Mouse (Mus musculus): ENCODE results near the gene Nabp1. TPM values are rescaled to one million over a fixed set of nuclear protein-coding genes. Genes with fewer than 3 reads are reported as not detected.

Gene Nabp1
- total and polyA plus RNA-seq, 2 experiments from 2014 or later: 6.3 to 7.5 TPM

DNA sequence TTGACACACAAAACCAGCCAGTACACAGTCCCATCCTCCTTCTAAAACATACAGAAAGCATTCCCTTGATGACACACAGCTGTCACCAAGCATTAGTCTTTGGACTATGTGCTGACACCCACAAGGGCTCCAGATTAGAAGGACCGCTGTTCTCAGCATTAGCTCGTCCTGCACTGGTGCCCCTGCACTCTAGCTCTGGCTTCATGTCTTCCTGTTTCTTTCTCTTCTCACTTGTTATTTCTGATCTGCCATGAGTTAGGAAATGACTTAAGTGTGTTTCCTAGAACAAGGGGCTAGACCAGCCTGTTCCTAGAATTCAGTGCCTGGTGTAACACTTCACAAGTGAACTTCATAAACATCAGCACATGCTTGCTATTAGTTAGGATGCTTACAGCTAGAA lies 36.2 kb upstream of the Nabp1 start:
- TF ChIP-seq CTCF (IDR thresholded peaks at IDR 0.05; ENCODE audit: low read depth): no peak
- Histone ChIP-seq H3K36me3 (ENCODE audit: insufficient read depth) (no peaks in the 10 kb centered on the region), H3K27ac (ENCODE audit: low read depth, low read length) (no peak overlapping the region), H3K9me3 (ENCODE audit: low read length) (no peaks in the 10 kb centered on the region), H3K4me2 (ENCODE audit: low read depth) (no peak overlapping the region), H3K4me1 (ENCODE audit: insufficient read depth) (no peaks in the 10 kb centered on the region), H3K4me3 (ENCODE audit: low read depth, low read length) (no peak overlapping the region), H3K27me3 (ENCODE audit: insufficient read depth, low read length) (no peaks in the 10 kb centered on the region), H3K9ac (no peak overlapping the region)
- ATAC-seq (no peak), DNase-seq (no peak)
- 94% methylated on average over 2 of the region's 2 CpGs for WGBS

GRCm38 (mm10) chr1:51513059-51513713 lies 35.0 kb upstream of the Nabp1 start:
- H3K9me3 ChIP-seq (ENCODE audit: low read length): no peaks in the 10 kb centered on the region
- no peak overlapping the region for H3K27ac ChIP-seq (ENCODE audit: low read depth, low read length)
- H3K4me2 ChIP-seq (ENCODE audit: low read depth): no peak overlapping the region
- H3K4me3 ChIP-seq (ENCODE audit: low read depth, low read length): no peak overlapping the region
- no peaks in the 10 kb centered on the region for H3K27me3 ChIP-seq (ENCODE audit: insufficient read depth, low read length)
- H3K36me3 ChIP-seq (ENCODE audit: insufficient read depth): no peaks in the 10 kb centered on the region
- no peak overlapping the region for H3K9ac ChIP-seq
- DNase-seq (peak; percentile 52), ATAC-seq (peak; percentile 70)
- H3K4me1 ChIP-seq (ENCODE audit: insufficient read depth): no peaks in the 10 kb centered on the region
- WGBS: 57% methylated on average over 7 of the region's 7 CpGs
- no peak for TF ChIP-seq CTCF (IDR thresholded peaks at IDR 0.05; ENCODE audit: low read depth)

DNA sequence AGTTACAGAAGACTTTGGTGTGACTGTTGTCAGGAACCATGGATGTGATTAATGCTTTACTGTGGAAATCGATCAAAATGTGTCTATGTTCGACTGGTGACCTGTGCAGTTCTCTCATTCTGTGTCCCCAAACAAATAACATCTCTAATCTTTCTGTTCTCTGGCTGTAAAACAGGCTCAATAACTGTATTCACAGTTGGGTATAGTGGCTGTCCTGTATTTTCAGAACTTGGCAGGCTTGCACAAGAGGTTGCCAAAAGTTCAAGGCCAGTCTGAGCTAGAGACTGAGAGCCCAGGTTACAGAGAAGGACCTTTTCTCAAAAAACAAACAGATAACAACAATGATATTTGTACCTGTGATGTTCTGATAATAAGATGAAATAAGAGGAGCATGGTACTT lies 34.1 kb upstream of the Nabp1 start:
- H3K36me3 ChIP-seq (ENCODE audit: insufficient read depth): no peaks in the 10 kb centered on the region
- H3K4me1 ChIP-seq (ENCODE audit: insufficient read depth): no peaks in the 10 kb centered on the region
- H3K9me3 ChIP-seq (ENCODE audit: low read length): no peaks in the 10 kb centered on the region
- 72% methylated on average over 2 of the region's 2 CpGs for WGBS
- no peak overlapping the region for H3K27ac ChIP-seq (ENCODE audit: low read depth, low read length)
- no peak overlapping the region for H3K9ac ChIP-seq
- no peak overlapping the region for H3K4me3 ChIP-seq (ENCODE audit: low read depth, low read length)
- no peak for TF ChIP-seq CTCF (IDR thresholded peaks at IDR 0.05; ENCODE audit: low read depth)
- H3K27me3 ChIP-seq (ENCODE audit: insufficient read depth, low read length): no peaks in the 10 kb centered on the region
- no peak for DNase-seq
- no peak for ATAC-seq
- H3K4me2 ChIP-seq (ENCODE audit: low read depth): no peak overlapping the region

DNA sequence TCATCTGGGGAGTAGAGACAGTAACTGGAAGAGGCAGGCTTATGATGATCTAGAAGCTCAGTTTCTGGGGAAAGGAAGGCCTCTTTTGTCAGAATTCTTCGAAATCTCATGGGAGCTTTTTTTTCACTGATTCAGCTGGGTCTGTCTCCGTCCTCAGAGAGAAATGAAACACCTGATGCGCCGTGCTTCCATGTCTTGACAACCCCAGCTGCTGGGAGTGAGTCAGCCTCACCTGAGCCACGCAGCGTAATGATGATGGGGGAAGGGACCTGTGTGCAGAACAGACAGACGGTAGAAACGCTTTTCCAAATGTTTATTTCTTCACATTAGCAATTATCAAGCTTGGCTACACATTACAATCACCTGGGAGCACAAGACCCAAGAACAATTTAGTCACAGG lies 31.6 kb upstream of the Nabp1 start:
- no peak overlapping the region for H3K27ac ChIP-seq (ENCODE audit: low read depth, low read length)
- H3K9ac ChIP-seq: no peak overlapping the region
- no peaks in the 10 kb centered on the region for H3K9me3 ChIP-seq (ENCODE audit: low read length)
- no peak for TF ChIP-seq CTCF (IDR thresholded peaks at IDR 0.05; ENCODE audit: low read depth)
- ATAC-seq (peak; percentile 21; the same call in 1 of the 2 replicates), DNase-seq (no peak)
- no peaks in the 10 kb centered on the region for H3K36me3 ChIP-seq (ENCODE audit: insufficient read depth)
- H3K4me3 ChIP-seq (ENCODE audit: low read depth, low read length): no peak overlapping the region
- WGBS: 68% methylated on average over 8 of the region's 8 CpGs
- H3K4me2 ChIP-seq (ENCODE audit: low read depth): no peak overlapping the region
- no peaks in the 10 kb centered on the region for H3K4me1 ChIP-seq (ENCODE audit: insufficient read depth)
- no peaks in the 10 kb centered on the region for H3K27me3 ChIP-seq (ENCODE audit: insufficient read depth, low read length)

DNA sequence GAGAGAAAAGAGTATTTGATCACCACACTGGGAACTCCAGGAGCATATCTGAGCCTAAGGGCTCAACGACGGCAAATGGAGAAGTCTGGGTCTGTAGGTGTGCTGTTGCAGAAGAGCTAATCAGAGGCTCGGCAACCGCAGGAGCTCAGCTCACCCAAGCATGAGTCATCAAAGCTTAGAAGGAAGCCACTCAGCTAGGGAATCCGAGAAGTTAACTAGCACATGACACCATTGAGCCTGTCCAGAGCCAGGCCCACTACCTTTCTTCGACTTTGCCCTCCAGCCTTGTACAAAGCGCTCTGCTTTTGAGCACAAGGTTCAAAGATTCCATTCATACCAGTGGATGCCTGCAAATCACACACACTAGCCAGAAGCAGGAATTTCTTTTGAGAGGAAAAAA lies 30.9 kb upstream of the Nabp1 start:
- Histone ChIP-seq H3K27me3 (ENCODE audit: insufficient read depth, low read length) (no peaks in the 10 kb centered on the region), H3K4me2 (ENCODE audit: low read depth) (no peak overlapping the region), H3K9ac (no peak overlapping the region), H3K4me1 (ENCODE audit: insufficient read depth) (no peaks in the 10 kb centered on the region), H3K9me3 (ENCODE audit: low read length) (no peaks in the 10 kb centered on the region), H3K4me3 (ENCODE audit: low read depth, low read length) (no peak overlapping the region), H3K36me3 (ENCODE audit: insufficient read depth) (no peaks in the 10 kb centered on the region), H3K27ac (ENCODE audit: low read depth, low read length) (no peak overlapping the region)
- ATAC-seq: peak; percentile 38
- TF ChIP-seq CTCF (IDR thresholded peaks at IDR 0.05; ENCODE audit: low read depth): no peak
- no peak for DNase-seq
- WGBS: 13% methylated on average over 7 of the region's 7 CpGs

DNA sequence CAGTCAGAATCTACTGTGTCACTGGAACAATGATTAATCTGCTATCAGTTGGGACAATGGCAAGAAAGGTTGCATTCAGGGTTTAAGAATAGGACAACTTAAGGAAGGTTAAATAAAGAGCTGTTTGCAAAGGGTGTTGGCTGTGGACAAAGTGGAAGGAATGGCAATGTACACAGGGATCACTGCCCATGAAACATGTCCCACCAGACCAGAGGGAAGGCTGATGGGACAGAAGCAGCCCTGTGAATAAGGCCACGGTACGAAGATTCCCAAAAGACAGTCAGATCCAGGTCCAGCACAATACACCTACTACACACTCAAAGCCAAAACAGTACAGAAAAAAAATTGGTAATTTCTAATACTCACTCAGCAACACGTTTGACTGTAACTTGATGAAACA lies 30.3 kb upstream of the Nabp1 start:
- Histone ChIP-seq H3K9ac (no peak overlapping the region), H3K36me3 (ENCODE audit: insufficient read depth) (no peaks in the 10 kb centered on the region), H3K4me1 (ENCODE audit: insufficient read depth) (no peaks in the 10 kb centered on the region), H3K4me3 (ENCODE audit: low read depth, low read length) (no peak overlapping the region), H3K9me3 (ENCODE audit: low read length) (no peaks in the 10 kb centered on the region), H3K27ac (ENCODE audit: low read depth, low read length) (no peak overlapping the region), H3K27me3 (ENCODE audit: insufficient read depth, low read length) (no peaks in the 10 kb centered on the region), H3K4me2 (ENCODE audit: low read depth) (no peak overlapping the region)
- TF ChIP-seq CTCF (IDR thresholded peaks at IDR 0.05; ENCODE audit: low read depth): no peak
- WGBS: 64% methylated on average over 3 of the region's 3 CpGs
- ATAC-seq (no peak), DNase-seq (no peak)

GRCm38 (mm10) chr1:51507436-51507835 lies 29.2 kb upstream of the Nabp1 start:
- Histone ChIP-seq H3K4me2 (ENCODE audit: low read depth) (no peak overlapping the region), H3K4me1 (ENCODE audit: insufficient read depth) (no peaks in the 10 kb centered on the region), H3K27ac (ENCODE audit: low read depth, low read length) (no peak overlapping the region), H3K4me3 (ENCODE audit: low read depth, low read length) (no peak overlapping the region), H3K27me3 (ENCODE audit: insufficient read depth, low read length) (no peaks in the 10 kb centered on the region), H3K9me3 (ENCODE audit: low read length) (no peaks in the 10 kb centered on the region), H3K9ac (no peak overlapping the region), H3K36me3 (ENCODE audit: insufficient read depth) (no peaks in the 10 kb centered on the region)
- DNase-seq (no peak), ATAC-seq (no peak)
- WGBS: 73% methylated on average over 5 of the region's 5 CpGs
- no peak for TF ChIP-seq CTCF (IDR thresholded peaks at IDR 0.05; ENCODE audit: low read depth)
